Mouse (Mus musculus) heart, embryonic 14.5 days (tissue): ENCODE data around the gene Prickle2. TPM values are rescaled to one million over a fixed set of nuclear protein-coding genes. Genes with fewer than 3 reads are reported as not detected.

Source experiments
- ATAC-seq: fragments of 200-750 bp; cut with Nextera tagmentation; 2 replicates; pipeline ENCODE4 v1.8.0; 2017; ENCODE audit warnings: low read depth, moderate TSS enrichment; ENCODE audit not compliant: insufficient number of reproducible peaks, insufficient read depth, low FRiP score
- H3K27ac ChIP-seq, 2 experiments: fragments of 200-500 bp in 1 of 2; fragments of 300-500 bp in 1 of 2; sonication (generic) in 1 of 2; replicated peaks in 1 of 2; 2 replicates each; pipeline ENCODE4 v1.5.1; 2012 to 2014; ENCODE audit warnings: low read depth in 2 of 2, low read length in 2 of 2, control low read depth in 1 of 2, mild to moderate bottlenecking in 1 of 2, mixed read lengths in 1 of 2; ENCODE audit not compliant: control insufficient read depth in 1 of 2, insufficient read depth in 1 of 2
- H3K27me3 ChIP-seq: fragments of 300-500 bp; sonication (generic); 2 replicates; pipeline ENCODE4 v1.6.1; 2014; ENCODE audit warnings: mild to moderate bottlenecking, low read length, control low read depth; ENCODE audit not compliant: control insufficient read depth, insufficient read depth
- H3K36me3 ChIP-seq: fragments of 300-500 bp; sonication (generic); 2 replicates; pipeline ENCODE4 v1.6.1; 2014; ENCODE audit warnings: mild to moderate bottlenecking, control low read depth, low read length, mixed read lengths; ENCODE audit not compliant: control insufficient read depth, insufficient read depth
- H3K4me1 ChIP-seq, 2 experiments: fragments of 200-500 bp in 1 of 2; fragments of 300-500 bp in 1 of 2; sonication (generic) in 1 of 2; 2 replicates each; pipeline ENCODE4 v1.6.1; 2012 to 2014; ENCODE audit warnings: low read length in 2 of 2, control low read depth in 1 of 2, mixed read lengths in 1 of 2; ENCODE audit not compliant: control insufficient read depth in 2 of 2, insufficient read depth in 2 of 2
- H3K4me2 ChIP-seq: fragments of 300-500 bp; sonication (generic); 2 replicates; pipeline ENCODE4 v1.6.1; 2014; ENCODE audit warnings: mild to moderate bottlenecking, low read length
- H3K4me3 ChIP-seq, 2 experiments: fragments of 200-500 bp in 1 of 2; fragments of 300-500 bp in 1 of 2; sonication (generic) in 1 of 2; 2 replicates each; pipeline ENCODE4 v1.5.1; 2012 to 2014; ENCODE audit warnings: low read length in 2 of 2, mild to moderate bottlenecking in 2 of 2, control low read depth in 1 of 2, low read depth in 1 of 2, moderate library complexity in 1 of 2; ENCODE audit not compliant: control insufficient read depth in 1 of 2, insufficient read depth in 1 of 2
- H3K9ac ChIP-seq: fragments of 300-500 bp; sonication (generic); 2 replicates; pipeline ENCODE4 v1.6.1; 2014; ENCODE audit warnings: mild to moderate bottlenecking, low read length
- H3K9me3 ChIP-seq: fragments of 300-500 bp; sonication (generic); 2 replicates; pipeline ENCODE4 v1.6.1; 2016; ENCODE audit warnings: low read length, control low read depth; ENCODE audit not compliant: control insufficient read depth
- WGBS: fragments of 180-500 bp; shearing (Covaris S2); extraction: QIAGEN DNeasy Blood & Tissue Kit; methylation state at CpG from one replicate; pipeline ENCODE4 v1.1.7; 2014; 5-methylcytosine and 5-hydroxymethylcytosine counted together
- polyA plus RNA-seq: library from polyadenylated mRNA; unstranded; fragments of >200 nt; fragmentation: Nextera tagmentation; extraction: Ambion mirVana; gene quantifications from 2 replicates; pipeline ENCODE4 v1.2.1, GENCODE M21; 2014

Gene Prickle2
- polyA plus RNA-seq, 1 experiment from 2014 or later: 5.8 TPM

DNA sequence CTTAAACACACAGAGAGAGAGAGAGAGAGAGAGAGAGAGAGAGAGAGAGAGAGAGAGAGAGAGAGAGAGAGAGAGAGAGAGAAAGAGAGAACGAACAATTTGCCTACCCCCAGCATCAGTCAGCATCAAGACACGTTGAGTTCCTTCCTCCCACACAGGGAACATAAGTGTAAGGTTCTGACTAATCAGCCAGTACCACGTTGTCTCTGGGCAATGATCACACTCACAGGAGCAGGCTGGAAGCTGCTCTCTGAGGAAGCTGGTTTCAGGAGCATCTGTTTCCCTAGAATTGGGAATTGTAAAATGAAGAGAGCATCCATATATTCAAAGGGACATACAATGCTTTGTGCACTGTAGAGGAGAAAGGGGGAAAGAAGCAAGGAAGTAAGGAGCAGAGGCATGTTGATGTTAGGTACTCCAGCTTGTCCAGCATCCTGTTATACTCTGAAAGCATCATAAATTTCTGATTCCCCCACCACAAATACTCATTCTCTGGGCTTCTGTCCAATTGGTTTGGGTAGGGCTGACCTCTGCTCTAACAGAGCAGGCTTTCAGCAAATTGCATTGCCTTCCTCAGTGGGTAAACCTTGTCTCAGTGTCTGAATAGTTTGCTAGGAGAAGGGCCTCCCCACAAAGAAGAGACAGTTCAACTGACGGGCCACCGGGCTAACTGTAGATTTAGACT is 116.4 kb downstream of the Prickle2 start:
- Histone ChIP-seq H3K4me2 (no peak overlapping the region), H3K9ac (no peak overlapping the region), H3K4me1 (no peaks in the 10 kb centered on the region), H3K9me3 (no peaks in the 10 kb centered on the region), H3K27ac (no peak overlapping the region), H3K4me3 (no peak overlapping the region), H3K27me3 (no peaks in the 10 kb centered on the region), H3K36me3 (no peaks in the 10 kb centered on the region)
- no peak for ATAC-seq
- WGBS: 63% methylated on average over 5 of the region's 5 CpGs

GRCm38 (mm10) chr6:92584026-92584425 is 121.9 kb downstream of the Prickle2 start:
- WGBS: 21% methylated on average over 1 of the region's 1 CpGs
- no peak for ATAC-seq
- Histone ChIP-seq H3K27ac (no peak overlapping the region), H3K4me1 (no peaks in the 10 kb centered on the region), H3K4me3 (no peak overlapping the region), H3K9ac (no peak overlapping the region), H3K4me2 (no peak overlapping the region), H3K36me3 (no peaks in the 10 kb centered on the region), H3K9me3 (no peaks in the 10 kb centered on the region), H3K27me3 (no peaks in the 10 kb centered on the region)

DNA sequence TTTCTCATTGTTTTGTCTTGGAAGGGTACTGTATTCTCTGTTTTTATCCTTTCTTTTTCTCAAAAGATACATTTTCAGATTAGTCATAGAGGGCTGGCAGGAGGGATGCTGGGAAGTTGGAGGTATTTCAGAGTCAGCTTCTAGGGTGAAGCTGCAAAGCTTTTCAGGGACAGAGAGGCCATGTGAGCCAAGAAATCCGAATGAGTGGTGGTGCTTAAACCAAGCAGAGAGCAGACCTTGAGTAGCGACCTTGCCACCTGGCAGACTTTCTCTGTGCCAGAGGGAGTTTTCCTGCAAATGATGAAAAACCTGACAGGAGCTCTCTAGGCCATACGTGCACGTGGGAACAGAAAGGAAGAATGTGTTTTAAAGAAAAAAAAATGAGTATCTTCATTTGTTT is 130.7 kb downstream of the Prickle2 start:
- Histone ChIP-seq H3K4me1 (peaks cover 0 to 2% of the 10 kb centered on the region in 2 experiments; a peak in 1 of 4 replicates), H3K27me3 (no peaks in the 10 kb centered on the region), H3K9me3 (no peaks in the 10 kb centered on the region), H3K27ac (no peak overlapping the region), H3K9ac (no peak overlapping the region), H3K36me3 (no peaks in the 10 kb centered on the region), H3K4me3 (no peak overlapping the region), H3K4me2 (no peak overlapping the region)
- ATAC-seq: no peak
- 81% methylated on average over 4 of the region's 4 CpGs for WGBS

- no peak overlapping the region for H3K4me2 ChIP-seq
- H3K27ac ChIP-seq: no peak overlapping the region
- no peak overlapping the region for H3K4me3 ChIP-seq
- no peak for ATAC-seq
- H3K9me3 ChIP-seq: no peaks in the 10 kb centered on the region
- H3K9ac ChIP-seq: no peak overlapping the region
- whole genome bisulfite sequencing: 70% methylated on average over 3 of the region's 3 CpGs
- H3K4me1 ChIP-seq: peaks cover 0 to 6% of the 10 kb centered on the region in 2 experiments; a peak in 1 of 4 replicates
- no peaks in the 10 kb centered on the region for H3K36me3 ChIP-seq
- no peaks in the 10 kb centered on the region for H3K27me3 ChIP-seq
Observed at GRCm38 (mm10) chr6:92572139-92572538, 133.8 kb downstream of the Prickle2 start.

- Histone ChIP-seq H3K9me3 (no peaks in the 10 kb centered on the region), H3K27me3 (no peaks in the 10 kb centered on the region), H3K27ac (no peak overlapping the region), H3K9ac (no peak overlapping the region), H3K36me3 (no peaks in the 10 kb centered on the region), H3K4me1 (peaks cover 0 to 6% of the 10 kb centered on the region in 2 experiments; a peak in 1 of 4 replicates), H3K4me2 (no peak overlapping the region), H3K4me3 (no peak overlapping the region)
- no peak for ATAC-seq
- 22% methylated on average over 7 of the region's 7 CpGs for WGBS
Observed at GRCm38 (mm10) chr6:92570090-92570489, 135.9 kb downstream of the Prickle2 start.

GRCm38 (mm10) chr6:92569283-92569682 is 136.7 kb downstream of the Prickle2 start:
- Histone ChIP-seq H3K4me1 (peaks cover 0 to 6% of the 10 kb centered on the region in 2 experiments; a peak in 1 of 4 replicates), H3K27me3 (no peaks in the 10 kb centered on the region), H3K9ac (no peak overlapping the region), H3K36me3 (no peaks in the 10 kb centered on the region), H3K4me3 (no peak overlapping the region), H3K27ac (no peak overlapping the region), H3K4me2 (no peak overlapping the region), H3K9me3 (no peaks in the 10 kb centered on the region)
- ATAC-seq: no peak
- WGBS: 77% methylated on average over 4 of the region's 4 CpGs

DNA sequence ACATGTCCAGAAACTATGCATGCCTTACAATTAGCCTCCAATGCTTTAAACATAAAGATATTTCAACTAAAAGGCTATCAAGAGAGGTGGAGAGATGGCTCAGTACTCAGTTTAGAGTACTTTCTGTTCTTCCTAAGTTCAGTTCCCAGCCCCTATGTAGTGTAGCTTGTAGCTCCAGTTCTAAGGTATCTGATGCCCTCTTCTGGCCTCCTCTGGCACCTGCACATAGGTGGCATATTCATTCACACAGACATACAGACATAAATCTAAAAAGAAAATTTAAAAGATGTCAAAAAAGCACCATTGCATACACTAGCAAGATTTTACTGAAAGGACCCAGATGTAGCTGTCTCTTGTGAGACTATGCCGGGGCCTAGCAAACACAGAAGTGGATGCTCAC is 146.7 kb downstream of the Prickle2 start:
- H3K4me3 ChIP-seq: no peak overlapping the region
- H3K4me1 ChIP-seq: no peaks in the 10 kb centered on the region
- no peak overlapping the region for H3K9ac ChIP-seq
- no peak overlapping the region for H3K27ac ChIP-seq
- no peaks in the 10 kb centered on the region for H3K27me3 ChIP-seq
- no peak for ATAC-seq
- WGBS: 100% methylated on average over 1 of the region's 1 CpGs
- H3K36me3 ChIP-seq: no peaks in the 10 kb centered on the region
- H3K9me3 ChIP-seq: no peaks in the 10 kb centered on the region
- H3K4me2 ChIP-seq: no peak overlapping the region

DNA sequence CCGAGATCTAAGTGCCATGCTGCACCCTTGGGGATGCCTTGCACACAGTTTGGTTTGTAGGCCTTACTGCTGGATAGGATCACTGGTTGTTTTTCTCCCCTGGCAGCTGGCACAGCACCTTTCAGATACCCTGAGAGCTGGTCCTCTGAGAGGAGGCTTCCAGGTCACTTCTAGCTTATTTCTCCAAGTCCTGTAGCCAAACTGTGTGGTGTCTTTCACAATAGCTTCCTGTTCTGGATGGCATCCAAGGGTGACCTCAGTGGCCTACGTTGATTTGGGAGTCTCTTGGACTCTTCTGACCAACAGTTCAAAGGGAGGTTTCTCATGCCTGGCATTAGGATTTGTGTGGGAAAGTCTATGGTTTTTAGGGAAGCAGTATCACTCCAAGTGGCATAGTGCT is 150.3 kb downstream of the Prickle2 start:
- no peaks in the 10 kb centered on the region for H3K4me1 ChIP-seq
- no peaks in the 10 kb centered on the region for H3K27me3 ChIP-seq
- peaks cover 5% of the 10 kb centered on the region; the same call in 1 of the 2 replicates for H3K9me3 ChIP-seq
- no peak overlapping the region for H3K4me2 ChIP-seq
- no peak overlapping the region for H3K9ac ChIP-seq
- no peaks in the 10 kb centered on the region for H3K36me3 ChIP-seq
- no peak for ATAC-seq
- H3K27ac ChIP-seq: no peak overlapping the region
- no peak overlapping the region for H3K4me3 ChIP-seq
- WGBS: 35% methylated on average over 2 of the region's 2 CpGs
